Mouse (Mus musculus): ENCODE data around the gene Tmigd3.

The Tmigd3 gene

DNA sequence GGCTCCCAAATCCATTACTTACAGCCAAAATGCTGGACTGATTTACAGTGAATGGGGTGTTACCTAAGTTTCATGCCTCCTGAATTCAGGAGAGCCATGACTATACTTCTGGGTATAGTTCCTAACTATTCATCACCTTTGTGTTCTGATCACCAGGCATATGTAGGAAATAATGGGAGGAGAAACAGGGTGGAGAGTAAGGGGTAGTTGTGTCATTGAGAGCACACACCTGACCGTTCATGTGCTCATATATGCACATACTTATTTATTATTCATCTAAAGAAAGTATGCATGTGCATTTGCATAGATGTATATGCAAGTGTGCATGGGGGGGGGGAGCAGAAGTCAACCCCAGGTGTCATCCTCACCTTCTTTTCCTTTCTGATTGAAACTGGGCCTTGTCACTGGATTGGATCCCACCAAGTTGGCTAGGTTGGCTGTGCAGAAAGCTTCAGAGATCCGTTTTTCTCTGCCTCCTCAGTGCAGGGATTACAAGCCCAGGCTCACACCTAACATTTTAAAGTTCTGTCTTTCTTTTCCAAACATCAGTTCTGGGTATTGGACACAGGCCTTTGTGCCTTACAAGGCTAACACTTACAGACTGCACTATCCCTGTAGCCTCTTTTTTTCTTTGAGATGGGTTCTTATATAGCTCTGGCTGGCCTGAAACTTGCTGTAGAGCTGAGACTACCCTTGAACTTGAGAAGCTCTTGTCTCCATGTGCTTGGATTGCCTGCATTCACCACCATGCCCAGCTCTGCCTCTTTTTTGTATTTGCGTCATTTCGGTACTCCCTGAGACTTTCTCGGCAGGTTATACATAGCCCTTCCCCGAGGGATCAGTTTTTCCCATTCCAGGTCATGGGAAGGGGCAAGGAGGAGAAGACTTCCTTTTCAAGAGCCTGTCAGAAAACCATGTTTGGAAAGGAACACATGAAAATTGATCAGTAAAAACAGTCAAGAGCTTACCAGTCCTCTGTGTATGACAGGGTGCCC, 3.0 kb downstream of the Tmigd3 start:
- intact Hi-C loops (cut with DNase I): loop anchor here (5.0 kb wide), 1 partner anchor 61 kb away; no protein-coding TSS in a partner anchor

DNA sequence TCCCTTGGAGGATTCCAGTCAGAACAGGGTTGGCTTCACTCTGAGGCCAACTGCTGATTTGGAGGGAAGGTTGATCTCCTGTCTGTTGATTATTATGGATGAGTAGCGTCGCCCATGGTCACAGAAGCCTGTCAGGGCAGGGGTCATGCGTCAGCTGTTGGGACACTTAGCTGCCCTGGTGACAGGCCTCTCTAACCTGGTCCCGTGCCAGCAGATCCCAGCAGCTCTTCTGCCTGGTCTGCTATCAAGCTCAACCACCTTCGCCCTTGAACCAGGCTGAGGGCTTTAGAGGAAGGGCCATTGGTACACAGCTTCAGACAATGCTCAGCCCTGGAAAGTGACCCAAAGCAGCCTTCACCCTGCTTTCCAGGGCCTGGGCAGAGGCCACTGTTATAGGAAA, 5.3 kb downstream of the Tmigd3 start:
- intact Hi-C loops (cut with DNase I): no loop called here

DNA sequence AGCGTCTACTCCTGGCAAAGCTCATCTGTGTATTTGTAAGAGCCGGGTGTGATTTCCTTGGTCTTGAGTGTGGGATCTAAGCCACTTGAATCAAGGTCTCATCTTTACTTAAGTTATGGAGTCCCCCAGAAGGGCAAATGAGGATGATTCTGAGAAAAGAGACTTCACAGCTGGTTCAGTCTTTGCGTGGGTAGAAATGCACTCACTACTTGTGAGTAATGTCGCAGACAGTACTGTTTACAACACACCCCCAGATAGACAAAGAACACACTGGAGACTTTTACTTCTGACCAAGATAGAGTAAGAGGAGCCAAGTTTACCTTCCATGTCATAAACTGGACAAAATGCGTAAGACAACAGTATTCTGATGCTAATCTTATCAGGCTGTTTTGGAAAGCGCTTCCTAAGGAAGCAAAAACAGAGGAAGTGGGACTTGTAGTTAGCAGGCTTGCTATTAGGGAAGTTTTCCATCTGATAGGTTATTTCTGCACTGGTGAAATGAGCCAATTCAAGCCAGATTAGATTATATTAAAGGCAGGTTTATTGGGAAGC, 6.6 kb downstream of the Tmigd3 start:
- intact Hi-C loops (cut with DNase I): no loop called here

DNA sequence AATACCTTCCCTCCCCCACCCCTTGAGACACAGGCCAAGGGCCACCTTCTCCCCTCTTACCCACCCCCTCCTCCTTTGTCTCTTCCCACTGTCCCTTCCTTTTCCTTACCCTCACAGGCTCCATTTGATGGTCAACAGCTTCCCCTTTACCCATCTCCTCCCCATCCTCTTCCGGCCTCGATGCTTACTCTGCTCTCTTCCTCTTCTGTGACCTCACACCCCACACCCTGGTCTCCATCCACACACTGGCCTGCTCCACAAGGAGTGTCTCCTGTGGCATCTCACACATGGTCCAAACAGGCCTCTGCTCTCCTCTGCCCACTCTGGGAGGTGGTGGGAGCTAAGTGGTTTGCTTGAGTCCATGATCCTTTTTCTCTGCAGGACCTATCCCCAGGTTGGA, 7.2 kb downstream of the Tmigd3 start:
- intact Hi-C loops (cut with DNase I): no loop called here

DNA sequence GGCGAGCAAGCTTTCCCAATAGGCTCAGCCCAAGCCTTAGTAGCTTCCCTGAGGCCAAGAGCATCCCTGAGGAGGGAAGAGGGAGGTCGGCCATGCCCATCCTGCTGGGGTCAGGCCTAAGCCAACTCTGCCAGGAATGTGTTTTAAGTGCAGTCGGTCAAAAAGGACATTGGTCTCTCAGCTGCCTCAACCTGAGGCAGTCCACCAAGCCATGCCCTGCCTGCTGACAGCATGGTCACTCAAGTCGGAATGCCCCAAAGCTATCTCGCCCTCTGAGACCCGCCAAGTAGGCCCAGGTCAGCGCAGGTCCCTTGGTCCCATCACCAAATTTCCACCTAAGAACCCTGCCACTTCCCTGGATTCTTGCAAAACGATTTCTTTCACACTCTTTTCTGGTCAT, 8.0 kb downstream of the Tmigd3 start:
- intact Hi-C loops (cut with DNase I): no loop called here

DNA sequence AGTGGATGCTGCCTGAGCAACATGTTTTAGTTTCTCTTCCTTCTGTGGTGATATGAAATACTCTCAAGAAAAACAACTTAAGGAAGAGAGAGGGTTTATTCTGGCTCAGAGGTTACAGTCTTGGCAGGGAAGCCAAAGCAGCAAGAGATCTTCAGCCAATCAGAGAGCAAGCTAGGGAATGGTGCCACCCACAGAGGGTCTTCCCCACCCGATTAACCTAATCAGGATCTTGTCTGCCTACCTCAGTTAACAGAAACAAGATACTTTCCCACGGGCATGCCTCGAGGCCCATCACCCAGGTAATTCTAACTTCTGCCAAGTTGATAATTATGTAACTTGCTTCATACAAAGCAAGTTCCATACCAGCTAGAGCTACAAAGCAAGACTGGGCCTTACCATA, 9.7 kb downstream of the Tmigd3 start:
- intact Hi-C loops (cut with DNase I): no loop called here

DNA sequence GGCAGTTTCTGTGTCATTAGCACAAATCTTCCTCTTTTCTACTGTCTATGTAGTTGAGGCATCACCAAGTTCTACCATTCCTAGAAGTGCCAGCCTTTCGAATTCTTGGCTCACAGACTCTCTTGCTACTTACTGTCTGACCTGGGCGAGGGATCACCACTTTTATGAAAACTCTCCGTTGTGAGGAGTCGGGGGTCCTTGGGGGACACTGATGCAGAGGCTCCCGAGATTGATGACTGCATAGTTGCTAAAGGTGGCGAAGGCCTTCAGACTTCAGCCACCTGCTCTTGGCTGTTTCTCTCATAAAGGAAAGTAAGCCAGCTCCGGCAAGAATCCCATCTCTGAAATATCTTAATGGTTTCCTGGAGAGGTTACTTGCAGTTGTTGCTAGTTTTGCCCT, 11.4 kb downstream of the Tmigd3 start:
- intact Hi-C loops (cut with DNase I): no loop called here

DNA sequence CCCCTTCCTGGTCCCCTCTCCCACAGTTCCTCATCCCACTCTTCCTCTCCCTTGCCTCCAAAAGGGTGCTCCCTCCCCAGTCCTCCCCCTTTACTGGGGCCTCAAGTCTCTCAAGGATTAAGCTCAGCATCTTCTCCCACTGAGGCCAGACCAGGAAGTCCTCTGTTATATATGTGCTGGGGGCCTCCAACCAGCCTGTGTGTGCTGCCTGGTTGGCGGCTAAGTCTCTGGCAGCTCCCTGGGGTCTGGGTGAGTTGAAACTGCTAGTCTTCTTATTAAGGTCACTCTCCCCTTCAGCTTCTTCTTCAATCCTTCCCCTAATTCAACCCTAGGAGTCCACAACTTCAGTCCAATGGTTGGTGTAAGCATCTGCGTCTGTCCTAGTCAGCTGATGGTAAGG, 12.4 kb downstream of the Tmigd3 start:
- intact Hi-C loops (cut with DNase I): no loop called here

DNA sequence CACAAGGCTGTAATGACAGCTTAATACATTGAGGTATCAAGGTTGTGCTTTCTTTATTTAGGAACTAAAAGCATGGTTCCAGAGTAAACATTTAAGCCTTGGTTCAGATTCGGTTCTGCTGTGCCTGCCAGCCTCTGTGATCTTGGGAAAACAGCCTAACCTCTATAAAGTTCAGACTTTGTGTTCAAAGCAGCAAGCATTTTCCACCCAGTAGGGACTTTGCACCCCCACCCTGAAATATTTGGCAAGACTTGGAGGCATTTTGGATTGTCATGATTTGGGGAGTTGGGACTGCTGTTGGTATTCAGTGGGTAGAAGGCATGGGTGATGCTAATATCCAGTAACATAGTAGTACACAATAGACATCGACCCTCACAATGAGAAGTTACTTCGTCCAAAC, 18.3 kb downstream of the Tmigd3 start:
- intact Hi-C loops (cut with DNase I): no loop called here

DNA sequence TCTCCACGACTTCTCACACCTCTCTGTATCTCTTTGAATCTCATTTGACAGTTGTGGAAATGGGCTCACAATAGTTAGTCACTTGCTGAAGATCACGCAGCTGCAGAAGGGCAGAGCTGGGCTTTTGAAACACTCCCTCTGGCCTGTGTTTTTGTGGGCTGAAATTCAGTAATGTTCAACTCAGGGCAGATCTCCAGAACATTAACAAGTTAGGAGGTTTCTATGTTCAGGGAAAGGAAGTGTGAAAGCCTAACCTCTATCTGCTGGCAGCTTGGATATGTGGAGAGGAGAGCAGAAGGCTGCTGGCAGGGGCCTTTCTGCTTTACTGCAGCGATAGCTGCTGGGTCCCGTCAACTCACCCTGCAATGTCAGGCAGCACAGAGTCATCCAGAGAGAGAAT, 19.5 kb downstream of the Tmigd3 start:
- intact Hi-C loops (cut with DNase I): loop anchor here (5.0 kb wide), 1 partner anchor 88 kb away; the partner anchor contains the start of gene Rap1a

DNA sequence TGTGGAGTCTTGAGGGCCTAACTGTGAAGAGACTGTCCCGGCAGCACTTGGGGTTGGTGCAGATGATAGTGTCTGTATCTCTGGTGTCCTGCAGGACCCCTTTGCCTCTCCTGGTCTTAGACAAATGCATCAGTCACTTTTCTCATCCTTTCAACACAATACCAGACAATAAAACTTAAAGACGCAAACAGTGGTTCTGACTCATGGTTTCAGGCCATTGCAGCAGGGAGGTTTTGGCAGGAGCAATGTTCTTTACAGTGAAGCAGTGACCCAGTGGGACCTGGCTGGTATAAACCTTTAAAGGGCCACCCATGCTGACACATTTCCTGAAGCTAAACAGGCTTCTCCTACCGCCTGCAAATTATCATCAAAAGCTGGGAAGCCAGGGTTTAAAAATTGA, 20.4 kb downstream of the Tmigd3 start:
- intact Hi-C loops (cut with DNase I): loop anchor here (5.0 kb wide), 1 partner anchor 89 kb away; the partner anchor contains the start of gene Rap1a

DNA sequence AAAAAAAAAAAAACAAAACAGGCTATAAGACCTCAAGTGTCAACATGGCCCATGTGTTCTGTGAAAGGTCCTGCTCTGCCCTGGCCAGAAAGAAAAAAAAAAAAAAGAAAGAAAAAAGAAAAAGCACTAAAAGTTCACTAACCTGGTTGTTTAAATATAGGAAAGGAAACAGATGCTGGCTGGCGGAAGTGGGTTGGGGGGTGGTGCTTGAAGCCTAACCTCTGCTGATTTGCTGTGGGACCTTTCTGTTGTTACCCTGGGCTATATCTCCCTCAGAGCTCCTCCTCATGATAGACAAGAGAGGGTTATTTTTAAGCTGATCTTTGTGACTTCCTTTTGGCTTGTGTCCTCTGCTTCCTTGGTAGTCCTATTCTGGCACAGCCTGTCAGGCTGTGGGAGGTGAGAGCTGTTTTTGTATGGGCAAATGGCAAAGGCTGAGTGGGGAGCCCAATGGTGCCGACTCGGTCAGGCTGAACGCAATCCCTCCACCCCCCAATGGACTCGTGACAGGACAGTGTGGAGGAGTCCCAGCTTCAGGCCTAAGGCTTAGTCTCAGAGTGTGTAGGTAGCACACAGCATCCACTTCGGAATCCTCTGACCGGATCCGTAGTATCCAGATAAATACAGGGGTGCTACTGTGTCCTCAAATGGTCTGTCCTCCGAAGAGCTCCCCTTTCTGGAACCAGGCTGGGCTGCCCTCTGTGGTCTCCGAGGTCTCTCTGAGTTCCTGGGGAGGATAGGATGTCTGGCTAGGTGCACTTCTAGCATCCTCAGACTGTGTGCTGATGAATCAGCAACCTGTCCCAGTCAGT, 21.3 kb downstream of the Tmigd3 start:
- intact Hi-C loops (cut with DNase I): loop anchor here (5.0 kb wide), 1 partner anchor 90 kb away; the partner anchor contains the start of gene Rap1a

DNA sequence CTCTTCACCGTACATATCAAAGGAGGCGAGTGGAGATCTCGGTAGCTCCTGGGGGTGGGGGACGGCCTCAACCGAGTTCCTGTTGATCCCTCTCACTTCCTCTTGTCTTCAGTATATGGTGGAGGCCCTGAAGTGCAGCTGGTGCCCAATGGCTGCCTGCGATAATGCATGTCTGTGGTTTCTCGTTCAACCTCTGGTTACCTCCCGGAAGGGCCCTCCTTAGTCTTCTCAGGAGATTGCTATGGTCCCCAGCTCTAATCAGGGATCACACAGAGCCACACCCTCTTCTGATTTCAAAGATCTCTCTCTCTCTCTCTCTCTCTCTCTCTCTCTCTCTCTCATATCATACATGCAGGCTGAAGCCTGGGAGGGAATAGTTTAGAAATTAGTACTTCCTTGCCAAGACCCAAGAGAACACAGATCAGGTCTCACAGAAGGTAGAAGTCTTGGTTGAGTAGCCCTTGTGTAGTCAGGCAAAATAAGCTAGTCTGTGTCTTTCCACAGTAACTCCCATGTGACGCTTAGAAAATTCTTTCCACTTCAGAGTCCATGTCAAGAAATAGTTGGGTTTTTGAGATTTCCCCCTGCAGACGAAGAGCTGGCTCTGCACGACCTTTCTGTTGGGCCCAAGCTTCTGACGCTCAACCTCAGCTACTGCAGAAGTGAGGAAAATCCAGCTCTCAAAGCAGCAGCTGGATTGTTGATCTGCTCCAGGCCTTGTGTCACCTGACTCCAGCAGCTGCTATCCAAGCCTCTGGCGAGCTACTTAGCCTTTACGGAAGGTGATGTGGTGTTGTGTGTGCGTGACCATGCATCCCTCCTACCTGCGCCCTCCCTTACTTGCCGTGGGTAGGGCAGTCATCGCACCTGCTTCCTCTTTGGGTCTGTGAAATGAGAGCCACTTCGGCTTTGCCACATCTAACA, 22.1 kb downstream of the Tmigd3 start:
- intact Hi-C loops (cut with DNase I): loop anchor here (5.0 kb wide), 1 partner anchor 91 kb away; the partner anchor contains the start of gene Rap1a

DNA sequence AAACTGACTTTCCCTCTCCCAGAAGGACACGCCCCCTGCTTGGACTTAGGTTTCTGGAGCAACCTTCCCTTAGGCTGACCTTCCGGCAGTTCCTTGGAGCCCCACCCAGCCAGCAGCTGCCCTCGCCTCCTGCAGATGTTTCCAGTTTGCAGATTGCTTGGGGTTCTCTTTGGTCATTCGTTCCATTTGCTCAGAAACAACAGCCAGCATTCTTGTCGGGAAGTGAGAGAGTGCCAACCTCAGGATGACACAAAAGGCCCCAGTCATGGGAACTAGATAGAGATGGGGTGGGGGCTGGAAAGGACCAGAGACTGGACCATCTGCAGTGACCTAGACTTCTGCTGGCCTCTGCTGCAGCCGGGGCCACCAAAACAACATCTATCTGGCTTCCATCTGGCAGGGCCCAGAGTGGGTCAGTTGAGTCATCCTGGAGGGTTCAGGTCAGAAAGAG, 23.3 kb downstream of the Tmigd3 start:
- intact Hi-C loops (cut with DNase I): loop anchor here (5.0 kb wide), 1 partner anchor 92 kb away; the partner anchor contains the start of gene Rap1a

DNA sequence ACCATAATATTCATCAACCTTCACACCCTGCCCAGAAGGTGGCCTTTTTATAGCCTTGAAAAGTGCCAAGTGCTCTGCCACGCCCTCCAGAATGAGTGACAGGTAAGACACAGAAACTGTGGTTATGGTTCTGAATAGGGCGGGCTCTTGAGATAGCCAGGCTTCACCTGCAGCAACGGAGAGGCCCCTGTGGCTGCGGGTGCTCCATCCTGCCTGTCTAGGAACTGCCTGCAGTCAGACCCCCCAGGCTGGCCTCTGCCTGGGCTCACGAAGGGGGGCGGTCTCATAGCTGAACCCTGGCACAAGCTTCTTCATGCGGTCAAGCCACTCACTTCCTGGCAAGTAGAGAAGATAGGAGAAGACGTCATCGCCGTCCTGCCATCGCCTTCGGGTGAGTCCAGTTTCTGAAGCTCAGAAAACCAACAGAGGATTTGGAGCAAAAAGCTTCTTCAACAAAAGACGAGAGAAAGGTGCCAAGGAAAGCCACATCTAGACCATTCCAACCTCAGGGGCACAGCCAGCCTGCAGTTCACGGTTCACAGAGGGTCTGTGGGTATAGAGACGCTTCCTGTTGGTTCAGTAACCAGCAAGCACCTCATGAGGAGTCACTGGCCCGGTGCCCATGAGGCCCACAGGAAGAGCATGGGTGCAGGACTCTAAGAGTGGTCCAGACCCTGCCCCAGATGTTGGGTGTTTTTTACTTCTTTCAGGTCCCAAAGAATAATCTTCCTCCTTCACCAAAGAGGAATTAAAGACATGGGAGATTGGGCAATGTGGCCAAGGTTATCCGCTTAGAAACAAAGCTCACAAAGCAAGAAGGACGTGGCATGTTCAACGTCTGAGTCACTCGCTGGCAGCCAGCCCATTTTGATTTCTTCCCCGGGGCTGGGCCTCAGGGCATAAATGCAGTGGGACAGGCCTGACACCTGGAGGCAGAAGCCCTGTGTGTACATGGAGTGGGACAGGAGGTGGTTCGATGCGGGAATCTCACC, 24.2 kb downstream of the Tmigd3 start:
- intact Hi-C loops (cut with DNase I): loop anchor here (5.0 kb wide), 4 partner anchors 93 to 208 kb away; partner anchors contain the start of genes Ddx20 and Rap1a

DNA sequence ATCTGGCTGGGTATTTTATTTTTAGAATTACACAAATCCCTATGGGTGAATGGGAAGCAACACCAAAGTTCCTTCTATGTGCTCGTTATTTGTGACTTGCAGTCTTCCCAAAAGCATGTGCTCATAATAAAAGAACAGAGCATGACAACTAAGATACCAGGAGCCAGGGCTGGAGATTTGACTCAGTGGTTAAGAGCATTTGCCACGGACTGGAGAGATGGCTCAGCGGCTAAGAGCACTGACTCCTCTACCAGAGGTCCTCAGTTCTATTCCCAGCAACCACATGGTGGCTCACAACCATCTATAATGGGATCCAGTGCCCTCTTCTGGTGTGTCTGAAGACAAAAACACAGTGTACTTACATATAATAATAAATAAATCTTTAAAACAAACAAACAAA, 26.1 kb downstream of the Tmigd3 start:
- intact Hi-C loops (cut with DNase I): loop anchor here (5.0 kb wide), 3 partner anchors 125 to 210 kb away; partner anchors contain the start of gene Ddx20

DNA sequence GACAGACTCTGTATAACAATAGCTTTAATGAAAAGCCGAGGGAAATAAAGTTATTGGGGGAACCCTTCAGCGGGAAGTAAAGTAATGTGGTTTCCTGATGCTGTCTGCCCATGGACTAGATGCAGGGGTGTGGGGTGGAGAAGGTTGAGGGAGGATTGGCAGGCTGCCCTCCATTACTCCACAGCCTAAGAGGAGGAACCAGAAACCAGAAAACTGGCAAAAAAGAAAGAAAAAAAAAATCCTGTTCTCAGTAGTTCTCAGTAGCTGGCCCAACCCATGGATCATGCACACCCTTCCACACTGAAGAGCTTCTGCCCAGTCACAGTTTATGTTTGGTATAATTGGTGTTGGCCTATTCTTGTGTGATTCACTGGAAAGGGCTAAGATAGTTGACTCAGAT, 27.6 kb downstream of the Tmigd3 start:
- intact Hi-C loops (cut with DNase I): loop anchor here (5.0 kb wide), 3 partner anchors 126 to 211 kb away; partner anchors contain the start of gene Ddx20

DNA sequence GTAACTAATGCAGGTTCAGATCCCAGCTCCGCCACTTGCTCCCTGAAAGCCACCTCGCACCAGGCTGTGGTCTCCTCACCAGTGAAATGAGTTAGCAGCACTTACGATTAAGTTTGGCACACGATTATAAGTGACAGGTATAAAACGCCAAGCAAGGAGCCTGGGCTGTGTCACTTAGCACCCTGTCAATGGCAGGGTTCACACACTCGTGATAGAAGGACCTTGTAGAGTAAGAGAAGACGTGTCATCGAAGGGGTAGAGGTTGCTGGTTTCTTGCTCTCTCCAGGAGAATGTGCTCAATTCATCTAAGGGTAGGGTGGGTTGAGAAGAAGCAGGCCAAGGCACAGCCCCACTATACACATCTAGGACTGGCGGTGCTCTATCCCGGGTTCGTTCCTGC, 28.2 kb downstream of the Tmigd3 start:
- intact Hi-C loops (cut with DNase I): loop anchor here (1.0 to 5.0 kb wide), 4 partner anchors 127 to 225 kb away; partner anchors contain the start of gene Ddx20
